Mouse (Mus musculus) lung, adult 2 months (tissue): ENCODE data around the gene Crocc.

Source experiments
- CTCF ChIP-seq: fragments of 200-500 bp; IDR thresholded peaks from 2 replicates; pipeline ENCODE4 v1.5.1; 2011; ENCODE audit warnings: mild to moderate bottlenecking, low read length, control low read depth; ENCODE audit not compliant: insufficient read depth
- POLR2A ChIP-seq: fragments of 200-500 bp; IDR thresholded peaks from 2 replicates; pipeline ENCODE4 v1.6.1; 2011; ENCODE audit warnings: low read depth, mild to moderate bottlenecking, control low read depth, low read length, borderline replicate concordance; ENCODE audit errors: extremely low read depth

- TF ChIP-seq CTCF: no peak
- no peak for TF ChIP-seq POLR2A
These were observed 16.6 kb upstream of the Crocc start for GRCm38 (mm10) chr4:141076761-141077506.
